Mouse (Mus musculus) stomach, postnatal 0 days (tissue): Measurements from ENCODE around the gene Pygl. TPM values are rescaled to one million over a fixed set of nuclear protein-coding genes. Genes with fewer than 3 reads are reported as not detected.

Experiments
- ATAC-seq: fragments of 200-750 bp; cut with Nextera tagmentation; 2 replicates; pipeline ENCODE4 v1.8.0; 2017; ENCODE audit not compliant: low FRiP score, low TSS enrichment
- DNase-seq: peaks from one replicate; pipeline ENCODE4 v3.0.0-alpha.2; 2016; ENCODE audit warnings: low spot score
- H3K27ac ChIP-seq: fragments of 300-500 bp; sonication (generic); replicated peaks from 2 replicates; pipeline ENCODE4 v1.5.1; 2014; ENCODE audit warnings: mild to moderate bottlenecking, control low read depth
- H3K27me3 ChIP-seq: fragments of 300-500 bp; sonication (generic); 2 replicates; pipeline ENCODE4 v1.6.1; 2014; ENCODE audit warnings: low read length; ENCODE audit not compliant: control insufficient read depth, insufficient read depth
- H3K36me3 ChIP-seq: fragments of 300-500 bp; sonication (generic); 2 replicates; pipeline ENCODE4 v1.6.1; 2014; ENCODE audit warnings: low read length, mixed read lengths; ENCODE audit not compliant: control insufficient read depth, insufficient read depth
- H3K4me1 ChIP-seq: fragments of 300-500 bp; sonication (generic); replicated peaks from 2 replicates; pipeline ENCODE4 v1.6.1; 2014; ENCODE audit warnings: antibody characterized with exemption; ENCODE audit not compliant: control insufficient read depth, insufficient read depth
- H3K4me2 ChIP-seq: fragments of 300-500 bp; sonication (generic); replicated peaks from 2 replicates; pipeline ENCODE4 v1.6.1; 2014; ENCODE audit warnings: low read depth, mild to moderate bottlenecking, control low read depth, moderate library complexity
- H3K4me3 ChIP-seq: fragments of 300-500 bp; sonication (generic); 2 replicates; pipeline ENCODE4 v1.5.1; 2014; ENCODE audit warnings: low read depth, low read length, control low read depth
- H3K9ac ChIP-seq: fragments of 300-500 bp; sonication (generic); 2 replicates; pipeline ENCODE4 v1.6.1; 2014; ENCODE audit warnings: mild to moderate bottlenecking, low read length, control low read depth, mixed read lengths
- H3K9me3 ChIP-seq: fragments of 300-500 bp; sonication (generic); 2 replicates; pipeline ENCODE4 v1.6.1; 2016; ENCODE audit warnings: low read length; ENCODE audit not compliant: control insufficient read depth
- CTCF ChIP-seq: IDR thresholded peaks from 2 replicates; pipeline ENCODE4 v1.5.1; 2016; ENCODE audit warnings: antibody characterized with exemption, low read depth, mild to moderate bottlenecking, moderate library complexity
- EP300 ChIP-seq: optimal IDR thresholded peaks from 2 replicates; pipeline ENCODE3; 2016; ENCODE audit warnings: antibody characterized with exemption
- WGBS: fragments of 180-500 bp; shearing (Covaris S2); extraction: QIAGEN DNeasy Blood & Tissue Kit; methylation state at CpG from one replicate; pipeline ENCODE4 v1.1.7; 2014; 5-methylcytosine and 5-hydroxymethylcytosine counted together
- polyA plus RNA-seq: library from polyadenylated mRNA; unstranded; fragments of >200 nt; fragmentation: Nextera tagmentation; extraction: Ambion mirVana; gene quantifications from 2 replicates; pipeline ENCODE4 v1.2.1, GENCODE M21; 2015

The Pygl gene
- polyA plus RNA-seq, 1 experiment from 2014 or later = 18.3 TPM

- Histone ChIP-seq H3K36me3 (no peaks in the 10 kb centered on the region), H3K4me3 (no peak overlapping the region), H3K27me3 (no peaks in the 10 kb centered on the region), H3K9me3 (no peaks in the 10 kb centered on the region), H3K9ac (no peak overlapping the region), H3K27ac (no peak overlapping the region), H3K4me1 (no peaks in the 10 kb centered on the region), H3K4me2 (no peak overlapping the region)
- DNase-seq (no peak), ATAC-seq (no peak)
- TF ChIP-seq EP300 (no peak), CTCF (no peak)
- WGBS = 51% methylated on average over 15 of the region's 15 CpGs
These were observed 16.6 kb upstream of the Pygl start for GRCm38 (mm10) chr12:70247683-70248474.

GRCm38 (mm10) chr12:70242550-70242949 lies 11.3 kb upstream of the Pygl start:
- Histone ChIP-seq H3K27ac (no peak overlapping the region), H3K4me2 (no peak overlapping the region), H3K4me1 (no peaks in the 10 kb centered on the region), H3K36me3 (no peaks in the 10 kb centered on the region), H3K27me3 (no peaks in the 10 kb centered on the region), H3K9ac (no peak overlapping the region), H3K9me3 (no peaks in the 10 kb centered on the region), H3K4me3 (no peak overlapping the region)
- DNase-seq (no peak), ATAC-seq (no peak)
- 63% methylated on average over 7 of the region's 7 CpGs for WGBS
- TF ChIP-seq CTCF = no peak
- TF ChIP-seq EP300 = no peak

GRCm38 (mm10) chr12:70239741-70240140 lies 8.5 kb upstream of the Pygl start:
- Histone ChIP-seq H3K27me3 (no peaks in the 10 kb centered on the region), H3K4me1 (no peaks in the 10 kb centered on the region), H3K9me3 (no peaks in the 10 kb centered on the region), H3K4me3 (no peak overlapping the region), H3K36me3 (no peaks in the 10 kb centered on the region), H3K4me2 (no peak overlapping the region), H3K9ac (no peak overlapping the region), H3K27ac (no peak overlapping the region)
- no peak for ATAC-seq
- no peak for DNase-seq
- WGBS = 66% methylated on average over 5 of the region's 5 CpGs
- TF ChIP-seq CTCF = no peak
- no peak for TF ChIP-seq EP300

DNA sequence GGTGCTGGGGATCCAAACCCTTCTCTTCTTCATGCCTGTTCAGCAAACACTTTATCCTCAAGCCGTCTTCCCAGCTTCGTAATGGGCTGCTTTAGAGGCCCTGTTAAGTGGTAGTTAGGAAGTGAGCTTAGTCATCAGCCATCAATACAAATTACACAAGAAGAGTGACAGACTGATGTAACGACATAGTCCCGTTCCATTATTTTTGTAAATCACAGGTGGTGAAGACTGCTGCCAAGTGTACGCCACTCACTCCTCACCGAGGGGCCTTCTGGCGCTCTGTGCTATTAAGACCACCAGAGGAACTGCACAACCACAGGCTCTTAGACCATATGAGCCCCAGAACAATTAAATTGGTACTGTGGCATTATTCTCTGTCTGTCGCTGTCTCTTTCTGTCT lies 7.3 kb upstream of the Pygl start:
- WGBS = 56% methylated on average over 8 of the region's 8 CpGs
- no peaks in the 10 kb centered on the region for H3K9me3 ChIP-seq

DNA sequence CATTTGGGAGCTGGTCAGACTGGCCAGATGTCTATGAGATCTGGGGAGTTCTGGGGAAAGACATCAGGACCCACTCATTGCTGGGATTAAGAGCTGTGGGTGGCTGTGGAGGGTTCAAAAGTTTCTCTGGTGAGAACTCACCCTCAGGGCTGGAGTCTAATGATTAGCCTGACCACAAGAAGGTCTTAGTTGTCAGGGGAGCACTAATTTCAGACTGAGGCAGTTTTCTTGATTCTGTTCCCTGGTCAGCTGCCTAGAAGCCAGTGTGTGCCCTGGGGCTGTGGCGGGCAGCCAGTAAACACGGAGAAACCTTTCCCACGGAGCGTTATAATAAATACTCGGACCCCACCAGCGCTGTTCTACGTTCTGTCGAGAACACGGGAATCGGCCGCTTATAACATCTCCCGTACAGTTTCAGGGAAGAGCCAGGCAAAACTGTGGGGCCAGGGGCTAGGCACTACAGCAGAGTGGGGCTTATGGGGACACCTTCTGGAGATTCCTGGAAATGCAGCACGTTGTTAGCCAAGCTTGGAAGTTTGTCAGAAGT lies 3.7 kb upstream of the Pygl start:
- Histone ChIP-seq H3K9ac (0 out of 2 replicates have a peak overlapping the region, but pooled peaks have one; percentile 38), H3K4me2 (peak overlapping the region; percentile 68), H3K27ac (no peak overlapping the region), H3K9me3 (no peaks in the 10 kb centered on the region), H3K27me3 (no peaks in the 10 kb centered on the region), H3K36me3 (no peaks in the 10 kb centered on the region), H3K4me1 (no peaks in the 10 kb centered on the region), H3K4me3 (peak overlapping the region; percentile 34)
- 6% methylated on average over 13 of the region's 13 CpGs for WGBS
- peak; percentile 71 for DNase-seq
- TF ChIP-seq CTCF (peak; percentile 88), EP300 (no peak)
- peak; percentile 62; the same call in 1 of the 2 replicates for ATAC-seq

More for the DNA sequence above, 7.3 kb upstream of the Pygl start:
- DNase-seq (no peak), ATAC-seq (no peak)
- Histone ChIP-seq H3K36me3 (no peaks in the 10 kb centered on the region), H3K9ac (no peak overlapping the region), H3K27me3 (no peaks in the 10 kb centered on the region), H3K27ac (no peak overlapping the region), H3K4me3 (no peak overlapping the region), H3K4me2 (no peak overlapping the region), H3K4me1 (no peaks in the 10 kb centered on the region)
- no peak for TF ChIP-seq EP300
- TF ChIP-seq CTCF = no peak

DNA sequence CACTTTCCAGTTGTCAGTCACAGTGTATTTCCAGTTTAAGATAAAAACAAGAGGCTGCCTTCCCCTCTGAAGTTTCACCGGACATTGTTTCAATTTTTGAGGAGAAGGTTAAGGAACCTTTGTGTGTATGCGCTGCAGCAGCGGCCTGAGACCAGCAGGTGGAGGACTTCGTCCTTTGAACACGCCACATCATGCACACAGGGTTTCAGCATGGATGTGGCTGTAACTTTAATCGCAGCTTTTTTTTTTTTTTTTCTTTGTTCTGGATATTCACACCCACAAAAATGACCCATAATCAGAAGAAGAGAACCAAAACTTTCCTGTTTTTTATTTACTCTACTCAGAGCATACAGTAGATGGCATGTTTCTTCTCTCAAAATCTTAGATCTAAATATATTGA lies 3.1 kb upstream of the Pygl start:
- no peak overlapping the region for H3K4me3 ChIP-seq
- TF ChIP-seq EP300 (no peak), CTCF (peak; percentile 92)
- no peaks in the 10 kb centered on the region for H3K9me3 ChIP-seq
- no peaks in the 10 kb centered on the region for H3K36me3 ChIP-seq
- ATAC-seq (peak; percentile 83), DNase-seq (peak; percentile 73)
- H3K4me2 ChIP-seq = no peak overlapping the region
- no peak overlapping the region for H3K27ac ChIP-seq
- WGBS = 5% methylated on average over 6 of the region's 6 CpGs
- no peaks in the 10 kb centered on the region for H3K27me3 ChIP-seq
- H3K9ac ChIP-seq = no peak overlapping the region
- no peaks in the 10 kb centered on the region for H3K4me1 ChIP-seq
